Mouse (Mus musculus): ENCODE data around the gene Vegfa. TPM values are rescaled to one million over a fixed set of nuclear protein-coding genes. Genes with fewer than 3 reads are reported as not detected.

The Vegfa gene
- polyA plus RNA-seq, 1 experiment: 177 TPM

DNA sequence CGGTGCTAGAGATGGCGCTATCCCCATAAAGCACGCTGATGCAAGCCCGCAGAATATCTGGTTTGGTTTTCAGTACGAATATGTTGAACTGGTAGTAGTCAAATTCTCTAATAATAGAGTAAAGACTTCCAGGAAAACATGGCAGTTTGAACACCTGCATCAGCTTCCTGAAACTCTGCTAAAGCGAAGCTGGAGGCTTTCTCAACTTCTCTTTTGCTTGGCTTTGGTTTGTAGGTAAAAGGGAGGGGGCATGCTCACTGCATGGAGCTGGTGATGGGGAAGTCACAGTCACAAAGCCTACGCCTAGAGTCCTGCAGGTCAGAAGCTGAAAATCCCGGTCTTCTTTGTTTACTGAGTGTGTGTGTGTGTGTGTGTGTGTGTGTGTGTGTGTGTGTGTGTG is 13.6 kb upstream of the Vegfa start:
- Histone ChIP-seq H3ac (ENCODE audit: control insufficient read depth, insufficient read length) (no peak overlapping the region), H3K4me3 (no peak overlapping the region), H3K4me2 (ENCODE audit: low read depth) (no peak overlapping the region), H3K79me2 (ENCODE audit: control insufficient read depth, insufficient read depth) (no peaks in the 10 kb centered on the region), H3K36me3 (ENCODE audit: control insufficient read depth, insufficient read depth) (no peaks in the 10 kb centered on the region), H3K27me3 (ENCODE audit: control insufficient read depth, insufficient read depth, insufficient read length) (no peaks in the 10 kb centered on the region)
- TF ChIP-seq MYOD1 (IDR thresholded peaks at IDR 0.05; ENCODE audit: control insufficient read depth in 1 of 3, insufficient read length in 2 of 3, low read depth in 2 of 3) (no peak), USF1 (IDR thresholded peaks at IDR 0.05; ENCODE audit: low read depth) (no peak), E2F4 (IDR thresholded peaks at IDR 0.05; ENCODE audit: insufficient read depth) (no peak), POLR2AphosphoS2 (IDR thresholded peaks at IDR 0.05; ENCODE audit: insufficient read length, low read depth) (no peak), POLR2A (IDR thresholded peaks at IDR 0.05; ENCODE audit: insufficient read length, low read depth) (no peak), MAX (IDR thresholded peaks at IDR 0.05; ENCODE audit: low read depth) (no peak), SRF (IDR thresholded peaks at IDR 0.05; ENCODE audit: control insufficient read depth, insufficient read length, low read depth) (no peak), REST (IDR thresholded peaks at IDR 0.05; ENCODE audit: insufficient read depth, insufficient read length) (no peak), TCF12 (IDR thresholded peaks at IDR 0.05; ENCODE audit: insufficient read depth, poor library complexity, severe bottlenecking) (no peak)

GRCm38 (mm10) chr17:46044953-46045352 is 12.8 kb upstream of the Vegfa start:
- TF ChIP-seq MYOD1 (IDR thresholded peaks at IDR 0.05; ENCODE audit: control insufficient read depth in 1 of 3, insufficient read length in 2 of 3, low read depth in 2 of 3) (no peak), POLR2A (IDR thresholded peaks at IDR 0.05; ENCODE audit: insufficient read length, low read depth) (no peak), USF1 (IDR thresholded peaks at IDR 0.05; ENCODE audit: low read depth) (no peak), E2F4 (IDR thresholded peaks at IDR 0.05; ENCODE audit: insufficient read depth) (no peak)

DNA sequence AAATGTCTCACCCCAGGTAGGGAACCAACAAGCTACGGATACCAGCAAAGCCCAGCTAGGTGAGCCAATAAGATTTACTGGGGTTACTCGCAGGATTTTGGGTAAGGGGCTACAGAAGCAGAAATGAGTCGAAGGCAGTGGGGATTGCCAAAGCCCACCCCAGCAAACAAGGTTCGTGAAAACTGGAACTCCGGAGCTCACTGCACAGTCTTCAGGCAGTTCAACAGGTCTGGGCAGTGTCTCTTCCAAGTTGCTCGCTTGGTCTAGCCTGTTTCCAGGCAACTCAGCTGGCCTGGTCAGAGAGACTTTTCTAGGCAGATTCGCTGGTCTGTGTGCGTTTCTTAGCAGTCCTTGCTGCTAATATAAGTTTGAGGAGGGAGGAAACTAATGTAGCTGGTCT is 10.0 kb upstream of the Vegfa start:
- H3K4me2 ChIP-seq (ENCODE audit: low read depth): no peak overlapping the region
- no peaks in the 10 kb centered on the region for H3K79me2 ChIP-seq (ENCODE audit: control insufficient read depth, insufficient read depth)
- no peaks in the 10 kb centered on the region for H3K27me3 ChIP-seq (ENCODE audit: control insufficient read depth, insufficient read depth, insufficient read length)
- TF ChIP-seq REST (IDR thresholded peaks at IDR 0.05; ENCODE audit: insufficient read depth, insufficient read length): no peak
- TF ChIP-seq USF1 (IDR thresholded peaks at IDR 0.05; ENCODE audit: low read depth): no peak
- TF ChIP-seq TCF3 (IDR thresholded peaks at IDR 0.05; ENCODE audit: insufficient read length, low read depth): no peak
- no peak for TF ChIP-seq TCF12 (IDR thresholded peaks at IDR 0.05; ENCODE audit: insufficient read depth, poor library complexity, severe bottlenecking)
- no peak for TF ChIP-seq SRF (IDR thresholded peaks at IDR 0.05; ENCODE audit: control insufficient read depth, insufficient read length, low read depth)
- TF ChIP-seq E2F4 (IDR thresholded peaks at IDR 0.05; ENCODE audit: insufficient read depth): no peak
- no peak for TF ChIP-seq CEBPB (IDR thresholded peaks at IDR 0.05; ENCODE audit: insufficient read depth, poor library complexity, severe bottlenecking)
- no peak for TF ChIP-seq POLR2A (IDR thresholded peaks at IDR 0.05; ENCODE audit: insufficient read length, low read depth)
- TF ChIP-seq MYOG (IDR thresholded peaks at IDR 0.05; ENCODE audit: control insufficient read depth in 1 of 3, insufficient read depth in 1 of 3, insufficient read length in 2 of 3, low read depth in 2 of 3): no peak
- TF ChIP-seq MYOD1 (IDR thresholded peaks at IDR 0.05; ENCODE audit: control insufficient read depth in 1 of 3, insufficient read length in 2 of 3, low read depth in 2 of 3): no peak
- no peak for TF ChIP-seq POLR2AphosphoS2 (IDR thresholded peaks at IDR 0.05; ENCODE audit: insufficient read length, low read depth)
- no peak for TF ChIP-seq MAX (IDR thresholded peaks at IDR 0.05; ENCODE audit: low read depth)
- no peak overlapping the region for H3K4me3 ChIP-seq
- no peak overlapping the region for H3ac ChIP-seq (ENCODE audit: control insufficient read depth, insufficient read length)
- H3K36me3 ChIP-seq (ENCODE audit: control insufficient read depth, insufficient read depth): no peaks in the 10 kb centered on the region

More at GRCm38 (mm10) chr17:46044953-46045352, 12.8 kb upstream of the Vegfa start:
- Histone ChIP-seq H3K36me3 (ENCODE audit: control insufficient read depth, insufficient read depth) (no peaks in the 10 kb centered on the region), H3ac (ENCODE audit: control insufficient read depth, insufficient read length) (no peak overlapping the region), H3K4me2 (ENCODE audit: low read depth) (no peak overlapping the region), H3K4me3 (no peak overlapping the region), H3K79me2 (ENCODE audit: control insufficient read depth, insufficient read depth) (no peaks in the 10 kb centered on the region), H3K27me3 (ENCODE audit: control insufficient read depth, insufficient read depth, insufficient read length) (no peaks in the 10 kb centered on the region)

GRCm38 (mm10) chr17:46041679-46042078 is 9.5 kb upstream of the Vegfa start:
- H3K4me2 ChIP-seq (ENCODE audit: low read depth): no peak overlapping the region
- H3K79me2 ChIP-seq (ENCODE audit: control insufficient read depth, insufficient read depth): no peaks in the 10 kb centered on the region
- TF ChIP-seq MYOD1 (IDR thresholded peaks at IDR 0.05; ENCODE audit: control insufficient read depth in 1 of 3, insufficient read length in 2 of 3, low read depth in 2 of 3): no peak
- no peak for TF ChIP-seq POLR2AphosphoS2 (IDR thresholded peaks at IDR 0.05; ENCODE audit: insufficient read length, low read depth)
- TF ChIP-seq REST (IDR thresholded peaks at IDR 0.05; ENCODE audit: insufficient read depth, insufficient read length): no peak
- no peak for TF ChIP-seq POLR2A (IDR thresholded peaks at IDR 0.05; ENCODE audit: insufficient read length, low read depth)
- no peaks in the 10 kb centered on the region for H3K36me3 ChIP-seq (ENCODE audit: control insufficient read depth, insufficient read depth)
- H3K27me3 ChIP-seq (ENCODE audit: control insufficient read depth, insufficient read depth, insufficient read length): no peaks in the 10 kb centered on the region
- no peak overlapping the region for H3K4me3 ChIP-seq
- H3ac ChIP-seq (ENCODE audit: control insufficient read depth, insufficient read length): no peak overlapping the region

- H3K27me3 ChIP-seq (ENCODE audit: control insufficient read depth, insufficient read depth, insufficient read length): no peaks in the 10 kb centered on the region
- no peaks in the 10 kb centered on the region for H3K79me2 ChIP-seq (ENCODE audit: control insufficient read depth, insufficient read depth)
- TF ChIP-seq TCF12 (IDR thresholded peaks at IDR 0.05; ENCODE audit: insufficient read depth, poor library complexity, severe bottlenecking) (no peak), POLR2A (IDR thresholded peaks at IDR 0.05; ENCODE audit: insufficient read length, low read depth) (no peak), MYOD1 (IDR thresholded peaks at IDR 0.05; ENCODE audit: control insufficient read depth in 1 of 3, insufficient read length in 2 of 3, low read depth in 2 of 3) (no peak), POLR2AphosphoS2 (IDR thresholded peaks at IDR 0.05; ENCODE audit: insufficient read length, low read depth) (no peak), CEBPB (IDR thresholded peaks at IDR 0.05; ENCODE audit: insufficient read depth, poor library complexity, severe bottlenecking) (no peak), TCF3 (IDR thresholded peaks at IDR 0.05; ENCODE audit: insufficient read length, low read depth) (no peak), E2F4 (IDR thresholded peaks at IDR 0.05; ENCODE audit: insufficient read depth) (no peak)
- no peaks in the 10 kb centered on the region for H3K36me3 ChIP-seq (ENCODE audit: control insufficient read depth, insufficient read depth)
- H3ac ChIP-seq (ENCODE audit: control insufficient read depth, insufficient read length): no peak overlapping the region
- no peak overlapping the region for H3K4me3 ChIP-seq
- no peak overlapping the region for H3K4me2 ChIP-seq (ENCODE audit: low read depth)
These were observed 9.1 kb upstream of the Vegfa start for GRCm38 (mm10) chr17:46041223-46041622.

Data from myocyte (in vitro differentiated cells).